Mouse (Mus musculus): ENCODE measurements around the gene Med18.

DNA sequence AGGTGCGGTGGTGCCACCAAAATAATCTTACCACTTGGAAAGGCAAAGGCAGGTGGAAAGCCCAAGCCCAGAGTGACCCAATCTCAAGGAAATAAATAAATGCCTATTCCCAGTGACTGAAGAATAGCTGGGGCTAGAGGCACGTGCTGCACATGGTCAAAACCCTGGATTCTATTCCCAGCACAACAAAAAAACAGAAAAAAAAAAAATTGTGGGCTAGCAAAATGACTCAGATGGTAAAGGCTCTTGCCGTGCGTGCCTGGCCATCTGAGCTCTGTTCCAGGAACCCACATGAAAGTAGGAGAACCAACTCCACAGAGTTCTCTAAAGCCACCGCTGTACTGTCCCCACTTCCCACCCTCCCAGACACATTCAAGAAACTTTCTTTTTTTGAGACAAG, 43.2 kb downstream of the Med18 start:
- TF ChIP-seq CTCF (IDR thresholded peaks at IDR 0.05) = no peak
- TF ChIP-seq EP300 (IDR thresholded peaks at IDR 0.05) = no peak

Data from lung, postnatal 0 days (tissue).